Mouse (Mus musculus) stomach, postnatal 0 days (tissue): ENCODE measurements around the gene Cacybp. TPM values are rescaled to one million over a fixed set of nuclear protein-coding genes. Genes with fewer than 3 reads are reported as not detected.

Experiments
- ATAC-seq: fragments of 200-750 bp; cut with Nextera tagmentation; 2 replicates; pipeline ENCODE4 v1.8.0; 2017; ENCODE audit not compliant: low FRiP score, low TSS enrichment
- DNase-seq: peaks from one replicate; pipeline ENCODE4 v3.0.0-alpha.2; 2016; ENCODE audit warnings: low spot score
- H3K27ac ChIP-seq: fragments of 300-500 bp; sonication (generic); replicated peaks from 2 replicates; pipeline ENCODE4 v1.5.1; 2014; ENCODE audit warnings: mild to moderate bottlenecking, control low read depth
- H3K27me3 ChIP-seq: fragments of 300-500 bp; sonication (generic); 2 replicates; pipeline ENCODE4 v1.6.1; 2014; ENCODE audit warnings: low read length; ENCODE audit not compliant: control insufficient read depth, insufficient read depth
- H3K36me3 ChIP-seq: fragments of 300-500 bp; sonication (generic); 2 replicates; pipeline ENCODE4 v1.6.1; 2014; ENCODE audit warnings: low read length, mixed read lengths; ENCODE audit not compliant: control insufficient read depth, insufficient read depth
- H3K4me1 ChIP-seq: fragments of 300-500 bp; sonication (generic); replicated peaks from 2 replicates; pipeline ENCODE4 v1.6.1; 2014; ENCODE audit warnings: antibody characterized with exemption; ENCODE audit not compliant: control insufficient read depth, insufficient read depth
- H3K4me2 ChIP-seq: fragments of 300-500 bp; sonication (generic); replicated peaks from 2 replicates; pipeline ENCODE4 v1.6.1; 2014; ENCODE audit warnings: low read depth, mild to moderate bottlenecking, control low read depth, moderate library complexity
- H3K4me3 ChIP-seq: fragments of 300-500 bp; sonication (generic); 2 replicates; pipeline ENCODE4 v1.5.1; 2014; ENCODE audit warnings: low read depth, low read length, control low read depth
- H3K9ac ChIP-seq: fragments of 300-500 bp; sonication (generic); 2 replicates; pipeline ENCODE4 v1.6.1; 2014; ENCODE audit warnings: mild to moderate bottlenecking, low read length, control low read depth, mixed read lengths
- H3K9me3 ChIP-seq: fragments of 300-500 bp; sonication (generic); 2 replicates; pipeline ENCODE4 v1.6.1; 2016; ENCODE audit warnings: low read length; ENCODE audit not compliant: control insufficient read depth
- CTCF ChIP-seq: IDR thresholded peaks from 2 replicates; pipeline ENCODE4 v1.5.1; 2016; ENCODE audit warnings: antibody characterized with exemption, low read depth, mild to moderate bottlenecking, moderate library complexity
- EP300 ChIP-seq: optimal IDR thresholded peaks from 2 replicates; pipeline ENCODE3; 2016; ENCODE audit warnings: antibody characterized with exemption
- WGBS: fragments of 180-500 bp; shearing (Covaris S2); extraction: QIAGEN DNeasy Blood & Tissue Kit; methylation state at CpG from one replicate; pipeline ENCODE4 v1.1.7; 2014; 5-methylcytosine and 5-hydroxymethylcytosine counted together
- polyA plus RNA-seq: library from polyadenylated mRNA; unstranded; fragments of >200 nt; fragmentation: Nextera tagmentation; extraction: Ambion mirVana; gene quantifications from 2 replicates; pipeline ENCODE4 v1.2.1, GENCODE M21; 2015

The Cacybp gene
- polyA plus RNA-seq, 1 experiment from 2014 or later = 119 TPM

- Histone ChIP-seq H3K4me1 (peaks cover 4% of the 10 kb centered on the region; the same call in 1 of the 2 replicates), H3K27ac (peak overlapping the region; percentile 93), H3K4me2 (peak overlapping the region; percentile 64), H3K9ac (peak overlapping the region; percentile 93), H3K36me3 (no peaks in the 10 kb centered on the region), H3K9me3 (no peaks in the 10 kb centered on the region), H3K4me3 (peak overlapping the region; percentile 96), H3K27me3 (no peaks in the 10 kb centered on the region)
- under 1% methylated on average over 45 of the region's 45 CpGs for WGBS
- TF ChIP-seq EP300 = no peak
- no peak for TF ChIP-seq CTCF
- ATAC-seq (peak; percentile 62), DNase-seq (no peak)
Measured at GRCm38 (mm10) chr1:160212123-160212691, 468 bp downstream of the Cacybp start.

- DNase-seq (no peak), ATAC-seq (no peak)
- Histone ChIP-seq H3K9me3 (no peaks in the 10 kb centered on the region), H3K4me1 (peaks cover 4% of the 10 kb centered on the region; the same call in 1 of the 2 replicates), H3K9ac (peak overlapping the region; percentile 93), H3K4me2 (peak overlapping the region; percentile 64), H3K36me3 (no peaks in the 10 kb centered on the region; the same call in 1 of the 2 replicates), H3K27ac (peak overlapping the region; percentile 93), H3K4me3 (peak overlapping the region; percentile 96), H3K27me3 (no peaks in the 10 kb centered on the region)
- 2% methylated on average over 8 of the region's 8 CpGs for WGBS
- TF ChIP-seq CTCF = no peak
- TF ChIP-seq EP300 = no peak
Measured at GRCm38 (mm10) chr1:160211597-160212122, 1.0 kb downstream of the Cacybp start.

GRCm38 (mm10) chr1:160210566-160210965 lies 2.1 kb downstream of the Cacybp start:
- TF ChIP-seq CTCF (no peak), EP300 (no peak)
- Histone ChIP-seq H3K9me3 (no peaks in the 10 kb centered on the region), H3K27ac (no peak overlapping the region), H3K4me1 (peaks cover 4% of the 10 kb centered on the region; the same call in 1 of the 2 replicates), H3K4me2 (peak overlapping the region; percentile 64; the same call in 1 of the 2 replicates), H3K27me3 (no peaks in the 10 kb centered on the region), H3K36me3 (no peaks in the 10 kb centered on the region; the same call in 1 of the 2 replicates), H3K4me3 (no peak overlapping the region), H3K9ac (no peak overlapping the region)
- no peak for DNase-seq
- ATAC-seq = no peak
- 33% methylated on average over 3 of the region's 3 CpGs for WGBS

- Histone ChIP-seq H3K36me3 (no peaks in the 10 kb centered on the region; the same call in 1 of the 2 replicates), H3K27ac (no peak overlapping the region), H3K4me2 (no peak overlapping the region), H3K27me3 (no peaks in the 10 kb centered on the region), H3K4me3 (no peak overlapping the region), H3K9ac (no peak overlapping the region), H3K9me3 (no peaks in the 10 kb centered on the region), H3K4me1 (peaks cover 4% of the 10 kb centered on the region; the same call in 1 of the 2 replicates)
- TF ChIP-seq CTCF = no peak
- no peak for TF ChIP-seq EP300
- 72% methylated on average over 2 of the region's 2 CpGs for WGBS
- DNase-seq = no peak
- no peak for ATAC-seq
Measured at GRCm38 (mm10) chr1:160209844-160210243, 2.8 kb downstream of the Cacybp start.

- Histone ChIP-seq H3K27ac (no peak overlapping the region), H3K9ac (no peak overlapping the region), H3K27me3 (no peaks in the 10 kb centered on the region), H3K4me3 (no peak overlapping the region), H3K4me2 (no peak overlapping the region), H3K9me3 (no peaks in the 10 kb centered on the region), H3K36me3 (peaks cover 7% of the 10 kb centered on the region), H3K4me1 (no peaks in the 10 kb centered on the region)
- ATAC-seq (no peak), DNase-seq (no peak)
- no peak for TF ChIP-seq EP300
- no peak for TF ChIP-seq CTCF
Measured at GRCm38 (mm10) chr1:160205486-160205885, 7.2 kb downstream of the Cacybp start.

- under 1% methylated on average over 13 of the region's 13 CpGs for WGBS
- no peak for TF ChIP-seq CTCF
- no peak for TF ChIP-seq EP300
- no peaks in the 10 kb centered on the region for H3K27me3 ChIP-seq
- H3K4me3 ChIP-seq = peak overlapping the region; percentile 89
- H3K27ac ChIP-seq = peak overlapping the region; percentile 91
- H3K9ac ChIP-seq = peak overlapping the region; percentile 94
- H3K9me3 ChIP-seq = no peaks in the 10 kb centered on the region
- no peaks in the 10 kb centered on the region for H3K36me3 ChIP-seq
- H3K4me1 ChIP-seq = no peaks in the 10 kb centered on the region
- H3K4me2 ChIP-seq = peak overlapping the region; percentile 79
- no peak for DNase-seq
- peak; percentile 53 for ATAC-seq
Measured at GRCm38 (mm10) chr1:160195337-160195663, 17.4 kb downstream of the Cacybp start.
